Mouse (Mus musculus) intestine, embryonic 14.5 days (tissue): Measurements from ENCODE around the gene 1700023F06Rik. TPM values are rescaled to one million over a fixed set of nuclear protein-coding genes. Genes with fewer than 3 reads are reported as not detected.

Experiments used
- ATAC-seq: fragments of 200-750 bp; cut with Nextera tagmentation; replicated peaks from 2 replicates; pipeline ENCODE4 v1.8.0; 2017; ENCODE audit warnings: low read depth, moderate number of reproducible peaks, moderate TSS enrichment, moderate library complexity; ENCODE audit not compliant: low FRiP score, low TSS enrichment
- DNase-seq: peaks from one replicate; pipeline ENCODE4 v3.0.0-alpha.2; 2018; ENCODE audit warnings: low spot score
- H3K27ac ChIP-seq: fragments of 300-500 bp; sonication (generic); 2 replicates; pipeline ENCODE4 v1.5.1; 2014; ENCODE audit warnings: low read depth, mild to moderate bottlenecking, control low read depth
- H3K27me3 ChIP-seq: fragments of 300-500 bp; sonication (generic); replicated peaks from 2 replicates; pipeline ENCODE4 v1.6.1; 2014; ENCODE audit warnings: low read length, control low read depth; ENCODE audit not compliant: control insufficient read depth, insufficient read depth
- H3K36me3 ChIP-seq: fragments of 300-500 bp; sonication (generic); 2 replicates; pipeline ENCODE4 v1.6.1; 2014; ENCODE audit warnings: low read length, control low read depth; ENCODE audit not compliant: control insufficient read depth, insufficient read depth
- H3K4me1 ChIP-seq: fragments of 300-500 bp; sonication (generic); replicated peaks from 2 replicates; pipeline ENCODE4 v1.6.1; 2014; ENCODE audit warnings: low read length, control low read depth, mixed read lengths; ENCODE audit not compliant: control insufficient read depth, insufficient read depth
- H3K4me2 ChIP-seq: fragments of 300-500 bp; sonication (generic); 2 replicates; pipeline ENCODE4 v1.6.1; 2014; ENCODE audit warnings: low read length
- H3K4me3 ChIP-seq: fragments of 300-500 bp; sonication (generic); 2 replicates; pipeline ENCODE4 v1.5.1; 2014; ENCODE audit warnings: low read depth, low read length, control low read depth, mixed read lengths
- H3K9ac ChIP-seq: fragments of 300-500 bp; sonication (generic); 2 replicates; pipeline ENCODE4 v1.6.1; 2014; ENCODE audit warnings: mild to moderate bottlenecking, low read length
- H3K9me3 ChIP-seq: fragments of 300-500 bp; sonication (generic); 2 replicates; pipeline ENCODE4 v1.6.1; 2016; ENCODE audit warnings: low read length, control low read depth; ENCODE audit not compliant: control insufficient read depth
- WGBS: fragments of 180-500 bp; shearing (Covaris S2); extraction: QIAGEN DNeasy Blood & Tissue Kit; methylation state at CpG from one replicate; pipeline ENCODE4 v1.1.7; 2014; 5-methylcytosine and 5-hydroxymethylcytosine counted together
- polyA plus RNA-seq: library from polyadenylated mRNA; unstranded; fragments of >200 nt; fragmentation: Nextera tagmentation; extraction: Ambion mirVana; gene quantifications from 2 replicates; pipeline ENCODE4 v1.2.1, GENCODE M21; 2014

Gene 1700023F06Rik
- polyA plus RNA-seq, 1 experiment from 2014 or later = 1.3 TPM

DNA sequence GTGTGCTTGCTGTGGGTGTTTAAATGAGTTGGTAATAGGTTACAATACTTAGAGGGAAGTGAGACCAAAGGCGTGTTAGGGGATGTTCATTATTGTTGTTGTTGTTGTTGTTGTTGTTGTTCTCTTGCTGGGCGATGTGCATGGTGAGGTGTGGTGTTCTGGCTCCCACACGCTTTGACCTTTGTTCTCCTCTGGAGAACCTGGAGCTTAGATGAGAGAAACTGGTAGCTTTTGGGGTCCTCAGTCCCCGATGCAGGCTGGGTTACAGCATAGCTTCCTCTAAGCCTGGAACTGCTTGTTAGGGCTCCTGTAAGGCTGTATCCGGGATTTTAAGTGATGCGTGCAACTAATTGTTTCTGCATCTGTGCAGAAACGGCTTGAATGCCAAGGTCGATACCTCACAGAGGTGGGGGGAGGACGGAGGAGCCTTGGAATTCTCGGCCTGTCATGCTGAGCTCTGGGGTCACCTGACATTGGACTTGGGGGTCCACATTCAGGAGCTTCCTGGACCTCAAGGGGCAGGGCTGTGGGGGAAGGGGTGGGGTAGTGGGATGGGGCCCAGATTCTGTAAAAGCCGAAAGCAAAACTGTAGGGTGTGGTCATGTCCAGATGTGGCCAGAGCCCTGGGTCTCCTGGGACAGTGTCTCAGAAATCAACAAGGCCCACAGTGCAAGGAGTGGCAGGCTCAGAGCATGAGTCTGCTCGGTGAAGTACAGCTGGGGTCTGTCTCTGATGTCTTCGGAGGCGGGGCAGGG is 32.5 kb downstream of the 1700023F06Rik start:
- H3K27ac ChIP-seq = no peak overlapping the region
- H3K9ac ChIP-seq = no peak overlapping the region
- no peaks in the 10 kb centered on the region for H3K4me1 ChIP-seq
- H3K27me3 ChIP-seq = peaks cover 23% of the 10 kb centered on the region
- H3K4me2 ChIP-seq = no peak overlapping the region
- ATAC-seq (no peak), DNase-seq (no peak)
- H3K9me3 ChIP-seq = no peaks in the 10 kb centered on the region
- 76% methylated on average over 14 of the region's 14 CpGs for WGBS
- no peak overlapping the region for H3K4me3 ChIP-seq
- no peaks in the 10 kb centered on the region for H3K36me3 ChIP-seq

- no peaks in the 10 kb centered on the region for H3K36me3 ChIP-seq
- H3K27me3 ChIP-seq = peaks cover 32% of the 10 kb centered on the region
- no peak for DNase-seq
- WGBS = 55% methylated on average over 8 of the region's 8 CpGs
- H3K9me3 ChIP-seq = no peaks in the 10 kb centered on the region
- no peak overlapping the region for H3K4me3 ChIP-seq
- H3K27ac ChIP-seq = no peak overlapping the region
- H3K4me2 ChIP-seq = no peak overlapping the region
- H3K4me1 ChIP-seq = no peaks in the 10 kb centered on the region; the same call in 1 of the 2 replicates
- H3K9ac ChIP-seq = no peak overlapping the region
- ATAC-seq = no peak
Observed at GRCm38 (mm10) chr11:103174891-103175391, 33.4 kb downstream of the 1700023F06Rik start.

DNA sequence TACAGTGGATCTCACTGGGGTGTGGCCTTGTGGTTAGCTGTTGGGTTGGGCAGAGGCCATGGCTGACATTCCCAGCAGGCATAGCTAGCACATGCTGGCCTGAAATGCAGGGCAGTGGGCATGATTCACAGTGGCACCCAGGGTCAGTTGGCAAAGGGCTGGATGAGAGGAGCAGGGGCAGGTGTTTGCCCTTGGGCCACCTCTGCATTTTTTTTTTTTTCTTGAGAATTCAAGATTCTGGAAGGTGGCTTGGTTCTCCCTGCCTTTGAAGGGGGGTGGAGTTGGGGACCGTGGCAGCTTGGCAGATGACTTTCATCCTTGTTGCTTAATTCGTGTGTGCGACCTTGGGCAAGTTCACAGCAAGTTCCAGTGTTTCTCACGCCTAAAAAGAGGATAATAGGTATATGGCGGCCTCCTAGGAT is 33.9 kb downstream of the 1700023F06Rik start:
- ATAC-seq = no peak
- no peak overlapping the region for H3K4me2 ChIP-seq
- H3K9me3 ChIP-seq = no peaks in the 10 kb centered on the region
- DNase-seq = no peak
- peaks cover 37% of the 10 kb centered on the region for H3K27me3 ChIP-seq
- no peaks in the 10 kb centered on the region for H3K36me3 ChIP-seq
- H3K27ac ChIP-seq = no peak overlapping the region
- WGBS = 81% methylated on average over 5 of the region's 5 CpGs
- no peak overlapping the region for H3K4me3 ChIP-seq
- no peaks in the 10 kb centered on the region; the same call in 1 of the 2 replicates for H3K4me1 ChIP-seq
- H3K9ac ChIP-seq = no peak overlapping the region

GRCm38 (mm10) chr11:103173771-103174344 is 34.5 kb downstream of the 1700023F06Rik start:
- H3K36me3 ChIP-seq = no peaks in the 10 kb centered on the region
- peaks cover 41% of the 10 kb centered on the region for H3K27me3 ChIP-seq
- H3K27ac ChIP-seq = no peak overlapping the region
- H3K9ac ChIP-seq = no peak overlapping the region
- no peak overlapping the region for H3K4me3 ChIP-seq
- no peak for ATAC-seq
- DNase-seq = no peak
- 83% methylated on average over 11 of the region's 11 CpGs for WGBS
- no peaks in the 10 kb centered on the region; the same call in 1 of the 2 replicates for H3K4me1 ChIP-seq
- no peak overlapping the region for H3K4me2 ChIP-seq
- H3K9me3 ChIP-seq = no peaks in the 10 kb centered on the region

DNA sequence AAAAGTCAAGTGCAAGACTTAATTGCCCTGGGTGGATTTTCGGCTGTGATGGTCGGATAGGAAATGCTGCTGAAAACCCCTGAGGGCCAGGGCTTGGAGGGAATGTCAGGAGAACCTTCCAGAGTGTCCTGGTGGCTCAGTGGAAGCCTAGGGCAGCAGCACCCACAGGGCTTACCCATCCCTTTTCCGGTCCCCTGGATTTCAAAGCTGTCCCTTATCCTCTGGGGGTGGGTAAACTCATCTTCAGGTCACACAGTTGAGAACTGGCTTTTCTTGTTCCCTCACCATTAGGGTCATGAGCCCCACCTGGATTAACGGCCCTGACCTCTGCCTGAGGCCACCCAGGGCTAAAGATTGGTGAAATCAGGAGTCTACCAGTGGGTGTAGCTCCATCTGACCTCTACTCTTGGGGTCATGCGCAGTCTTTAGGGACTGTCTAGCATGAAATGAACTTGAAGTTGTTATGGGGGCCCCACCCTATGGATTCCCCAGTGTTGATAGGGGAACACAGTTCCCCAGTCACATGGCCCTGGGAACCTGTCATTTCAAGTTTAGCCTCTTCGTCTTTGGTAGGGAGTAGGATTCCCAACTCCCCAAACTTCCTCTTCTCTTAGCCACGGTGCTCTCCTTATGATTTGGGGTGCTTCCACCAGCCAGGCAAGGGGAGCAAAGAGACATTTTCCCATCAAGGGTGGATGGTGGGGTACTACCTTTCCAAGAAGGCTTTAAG is 35.2 kb downstream of the 1700023F06Rik start:
- no peaks in the 10 kb centered on the region; the same call in 1 of the 2 replicates for H3K4me1 ChIP-seq
- 72% methylated on average over 7 of the region's 7 CpGs for WGBS
- H3K9me3 ChIP-seq = no peaks in the 10 kb centered on the region
- H3K4me2 ChIP-seq = no peak overlapping the region
- no peaks in the 10 kb centered on the region for H3K36me3 ChIP-seq
- no peak overlapping the region for H3K27ac ChIP-seq
- no peak overlapping the region for H3K9ac ChIP-seq
- H3K4me3 ChIP-seq = no peak overlapping the region
- no peak for DNase-seq
- no peak for ATAC-seq
- H3K27me3 ChIP-seq = peaks cover 41% of the 10 kb centered on the region

GRCm38 (mm10) chr11:103172392-103173040 is 35.8 kb downstream of the 1700023F06Rik start:
- H3K4me2 ChIP-seq = no peak overlapping the region
- no peak overlapping the region for H3K9ac ChIP-seq
- no peak overlapping the region for H3K27ac ChIP-seq

DNA sequence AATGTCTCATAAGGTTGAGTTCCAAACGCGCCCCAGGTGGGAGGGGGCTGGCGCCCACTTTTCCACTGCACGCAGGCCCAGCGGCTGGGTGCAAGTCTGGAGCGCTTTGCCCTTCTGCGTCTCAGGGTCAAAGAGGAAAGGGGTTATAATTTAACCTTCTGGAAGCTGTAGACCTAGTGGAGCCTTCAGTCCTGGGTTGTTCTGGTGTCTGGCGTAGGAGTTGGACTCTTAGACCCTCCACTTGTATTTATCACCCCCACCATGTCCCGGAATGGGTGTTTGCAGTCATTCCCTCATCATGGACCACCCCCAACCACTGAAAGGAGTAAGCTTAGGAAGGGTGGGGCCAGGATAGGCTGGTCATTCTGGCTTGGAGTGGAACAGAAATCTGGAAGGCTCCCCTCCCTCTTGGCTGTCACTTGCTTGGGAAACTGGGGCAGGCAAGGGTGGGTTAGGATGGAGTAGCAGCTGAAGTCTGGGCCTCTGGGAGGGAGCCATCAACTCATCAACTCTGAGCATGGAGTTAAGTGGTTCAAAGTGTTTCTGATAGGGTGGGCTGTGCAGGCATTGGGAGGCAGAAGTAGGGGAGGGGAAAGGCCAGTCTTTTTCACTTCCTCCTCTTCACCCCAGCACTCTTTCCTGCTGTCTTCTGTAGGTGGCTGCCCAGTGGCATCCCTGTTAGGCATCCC is 36.5 kb downstream of the 1700023F06Rik start:
- Histone ChIP-seq H3K9ac (no peak overlapping the region), H3K9me3 (no peaks in the 10 kb centered on the region), H3K27ac (no peak overlapping the region), H3K36me3 (no peaks in the 10 kb centered on the region), H3K4me2 (peak overlapping the region; percentile 95), H3K4me3 (peak overlapping the region; percentile 49; the same call in 1 of the 2 replicates), H3K27me3 (peaks cover 41% of the 10 kb centered on the region), H3K4me1 (no peaks in the 10 kb centered on the region; the same call in 1 of the 2 replicates)
- DNase-seq (no peak), ATAC-seq (no peak)
- 41% methylated on average over 9 of the region's 9 CpGs for WGBS

More at GRCm38 (mm10) chr11:103172392-103173040, 35.8 kb downstream of the 1700023F06Rik start:
- H3K27me3 ChIP-seq = peaks cover 41% of the 10 kb centered on the region
- H3K36me3 ChIP-seq = no peaks in the 10 kb centered on the region
- H3K9me3 ChIP-seq = no peaks in the 10 kb centered on the region
- 66% methylated on average over 6 of the region's 6 CpGs for WGBS
- H3K4me3 ChIP-seq = no peak overlapping the region
- no peak for ATAC-seq
- DNase-seq = no peak
- no peaks in the 10 kb centered on the region; the same call in 1 of the 2 replicates for H3K4me1 ChIP-seq

- 0 out of 2 replicates have a peak, but pooled peaks have one; percentile 20 for ATAC-seq
- 2% methylated on average over 16 of the region's 23 CpGs for WGBS
- peak overlapping the region; percentile 95 for H3K4me2 ChIP-seq
- H3K4me1 ChIP-seq = no peaks in the 10 kb centered on the region; the same call in 1 of the 2 replicates
- no peaks in the 10 kb centered on the region for H3K9me3 ChIP-seq
- H3K27me3 ChIP-seq = peaks cover 41% of the 10 kb centered on the region
- peak overlapping the region; percentile 49 for H3K4me3 ChIP-seq
- peak overlapping the region; percentile 42 for H3K9ac ChIP-seq
- no peaks in the 10 kb centered on the region for H3K36me3 ChIP-seq
- no peak for DNase-seq
- no peak overlapping the region for H3K27ac ChIP-seq
Observed at GRCm38 (mm10) chr11:103171286-103171620, 37.1 kb downstream of the 1700023F06Rik start.
